Mouse (Mus musculus) G1E (cell line): ENCODE measurements at regions not wholly inside any gene's neighbourhood (a gene's known extent, or its start where the extent isn't known, plus 50 kb on each side); places are given as distances from the start of the nearest gene placed in this dataset.

Source experiments
- CTCF ChIP-seq: IDR thresholded peaks from 2 replicates; pipeline ENCODE4 v1.5.1; 2012; ENCODE audit warnings: low read depth, low read length, inconsistent platforms, mixed read lengths
- GATA1 ChIP-seq: IDR thresholded peaks from 2 replicates; pipeline ENCODE4 v1.6.1; 2012; ENCODE audit warnings: borderline replicate concordance, low read length, inconsistent platforms, mixed read lengths
- POLR2AphosphoS5 ChIP-seq: IDR thresholded peaks from 2 replicates; pipeline ENCODE4 v1.6.1; 2012; ENCODE audit warnings: low read depth, low read length, inconsistent platforms; ENCODE audit not compliant: insufficient replicate concordance

DNA sequence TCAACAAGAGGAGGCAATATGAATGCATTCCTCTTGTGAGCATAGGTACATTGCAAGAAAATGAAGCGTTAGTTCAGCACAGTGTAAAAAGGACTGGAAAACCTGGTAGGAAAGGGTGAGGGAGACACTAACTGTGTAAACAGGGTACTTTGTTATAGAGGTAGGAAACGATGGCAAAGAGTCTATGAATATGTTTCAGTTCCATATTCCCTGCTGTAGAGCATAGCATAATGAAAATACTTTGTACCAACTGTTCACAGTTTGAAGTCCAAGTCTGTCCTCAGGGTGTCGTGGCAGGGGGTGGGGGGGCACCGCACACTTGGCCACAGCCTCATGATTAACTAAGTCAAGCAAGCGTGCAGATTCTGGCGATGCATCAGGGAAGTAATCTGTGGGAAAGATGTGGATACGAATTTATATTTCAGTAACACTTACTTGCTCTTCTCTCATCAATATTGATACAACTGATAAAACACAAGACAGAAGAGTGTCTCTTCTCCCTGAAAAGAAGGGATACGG is 301.4 kb upstream of the Irak1bp1 start:
- no peak for TF ChIP-seq CTCF
- no peak for TF ChIP-seq GATA1
- no peak for TF ChIP-seq POLR2AphosphoS5
